Mouse (Mus musculus) intestine, embryonic 14.5 days (tissue): ENCODE data around the gene Cobll1. TPM values are rescaled to one million over a fixed set of nuclear protein-coding genes. Genes with fewer than 3 reads are reported as not detected.
A peak's percentile ranks its signal among the peaks of the same experiment; 100 is the strongest.

Source experiments
- ATAC-seq: fragments of 200-750 bp; cut with Nextera tagmentation; replicated peaks from 2 replicates; pipeline ENCODE4 v1.8.0; 2017; ENCODE audit warnings: low read depth, moderate number of reproducible peaks, moderate TSS enrichment, moderate library complexity; ENCODE audit not compliant: low FRiP score, low TSS enrichment
- DNase-seq: peaks from one replicate; pipeline ENCODE4 v3.0.0-alpha.2; 2018; ENCODE audit warnings: low spot score
- H3K27ac ChIP-seq: fragments of 300-500 bp; sonication (generic); 2 replicates; pipeline ENCODE4 v1.5.1; 2014; ENCODE audit warnings: low read depth, mild to moderate bottlenecking, control low read depth
- H3K27me3 ChIP-seq: fragments of 300-500 bp; sonication (generic); replicated peaks from 2 replicates; pipeline ENCODE4 v1.6.1; 2014; ENCODE audit warnings: low read length, control low read depth; ENCODE audit not compliant: control insufficient read depth, insufficient read depth
- H3K36me3 ChIP-seq: fragments of 300-500 bp; sonication (generic); 2 replicates; pipeline ENCODE4 v1.6.1; 2014; ENCODE audit warnings: low read length, control low read depth; ENCODE audit not compliant: control insufficient read depth, insufficient read depth
- H3K4me1 ChIP-seq: fragments of 300-500 bp; sonication (generic); replicated peaks from 2 replicates; pipeline ENCODE4 v1.6.1; 2014; ENCODE audit warnings: low read length, control low read depth, mixed read lengths; ENCODE audit not compliant: control insufficient read depth, insufficient read depth
- H3K4me2 ChIP-seq: fragments of 300-500 bp; sonication (generic); 2 replicates; pipeline ENCODE4 v1.6.1; 2014; ENCODE audit warnings: low read length
- H3K4me3 ChIP-seq: fragments of 300-500 bp; sonication (generic); 2 replicates; pipeline ENCODE4 v1.5.1; 2014; ENCODE audit warnings: low read depth, low read length, control low read depth, mixed read lengths
- H3K9ac ChIP-seq: fragments of 300-500 bp; sonication (generic); 2 replicates; pipeline ENCODE4 v1.6.1; 2014; ENCODE audit warnings: mild to moderate bottlenecking, low read length
- H3K9me3 ChIP-seq: fragments of 300-500 bp; sonication (generic); 2 replicates; pipeline ENCODE4 v1.6.1; 2016; ENCODE audit warnings: low read length, control low read depth; ENCODE audit not compliant: control insufficient read depth
- WGBS: fragments of 180-500 bp; shearing (Covaris S2); extraction: QIAGEN DNeasy Blood & Tissue Kit; methylation state at CpG from one replicate; pipeline ENCODE4 v1.1.7; 2014; 5-methylcytosine and 5-hydroxymethylcytosine counted together
- polyA plus RNA-seq: library from polyadenylated mRNA; unstranded; fragments of >200 nt; fragmentation: Nextera tagmentation; extraction: Ambion mirVana; gene quantifications from 2 replicates; pipeline ENCODE4 v1.2.1, GENCODE M21; 2014

The Cobll1 gene
- polyA plus RNA-seq, 1 experiment from 2014 or later: 19.9 TPM

GRCm38 (mm10) chr2:65121012-65121411, 118.2 kb downstream of the Cobll1 start:
- no peak overlapping the region for H3K27ac ChIP-seq
- H3K4me3 ChIP-seq: no peak overlapping the region
- WGBS: 73% methylated on average over 3 of the region's 3 CpGs
- no peaks in the 10 kb centered on the region for H3K9me3 ChIP-seq
- H3K4me1 ChIP-seq: no peaks in the 10 kb centered on the region
- DNase-seq (no peak), ATAC-seq (no peak)
- H3K4me2 ChIP-seq: no peak overlapping the region
- no peak overlapping the region for H3K9ac ChIP-seq
- no peaks in the 10 kb centered on the region for H3K27me3 ChIP-seq
- H3K36me3 ChIP-seq: peaks cover 7% of the 10 kb centered on the region; the same call in 1 of the 2 replicates

- no peaks in the 10 kb centered on the region for H3K9me3 ChIP-seq
- no peak overlapping the region for H3K4me3 ChIP-seq
- no peak overlapping the region for H3K4me2 ChIP-seq
- no peaks in the 10 kb centered on the region for H3K27me3 ChIP-seq
- H3K27ac ChIP-seq: no peak overlapping the region
- H3K36me3 ChIP-seq: no peaks in the 10 kb centered on the region
- ATAC-seq (no peak), DNase-seq (no peak)
- WGBS: 62% methylated on average over 2 of the region's 2 CpGs
- H3K4me1 ChIP-seq: no peaks in the 10 kb centered on the region
- H3K9ac ChIP-seq: no peak overlapping the region
These were observed 119.1 kb downstream of the Cobll1 start for GRCm38 (mm10) chr2:65120112-65120511.

GRCm38 (mm10) chr2:65119667-65120066, 119.5 kb downstream of the Cobll1 start:
- Histone ChIP-seq H3K9me3 (no peaks in the 10 kb centered on the region), H3K36me3 (no peaks in the 10 kb centered on the region), H3K27ac (no peak overlapping the region), H3K27me3 (no peaks in the 10 kb centered on the region), H3K4me3 (no peak overlapping the region), H3K9ac (no peak overlapping the region), H3K4me2 (no peak overlapping the region), H3K4me1 (no peaks in the 10 kb centered on the region)
- 66% methylated on average over 8 of the region's 8 CpGs for WGBS
- ATAC-seq (no peak), DNase-seq (no peak)

- DNase-seq (no peak), ATAC-seq (no peak)
- Histone ChIP-seq H3K4me3 (no peak overlapping the region), H3K4me2 (no peak overlapping the region), H3K27me3 (no peaks in the 10 kb centered on the region), H3K9me3 (no peaks in the 10 kb centered on the region), H3K9ac (no peak overlapping the region), H3K4me1 (no peaks in the 10 kb centered on the region), H3K36me3 (no peaks in the 10 kb centered on the region), H3K27ac (no peak overlapping the region)
- WGBS: 87% methylated on average over 2 of the region's 2 CpGs
These were observed 120.1 kb downstream of the Cobll1 start for GRCm38 (mm10) chr2:65119076-65119475.

DNA sequence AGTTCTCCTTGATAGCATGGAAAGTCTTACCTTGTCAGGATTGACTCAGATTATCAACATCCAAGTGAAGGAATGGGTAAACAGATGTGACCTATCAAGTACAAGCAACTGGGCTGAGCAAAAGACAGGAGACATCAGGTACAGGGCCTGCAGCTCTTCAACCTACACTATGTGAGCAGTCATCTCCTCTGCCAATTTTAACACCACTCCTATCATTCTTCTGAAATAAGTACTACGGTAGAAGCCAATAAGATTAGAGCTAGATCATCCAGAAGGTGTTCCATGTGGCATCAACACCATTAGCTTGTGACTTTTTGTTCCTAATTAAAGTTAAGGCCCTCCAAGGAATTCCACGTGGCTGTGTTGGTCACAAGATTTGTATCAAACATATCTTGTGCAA, 121.3 kb downstream of the Cobll1 start:
- Histone ChIP-seq H3K27ac (no peak overlapping the region), H3K9me3 (no peaks in the 10 kb centered on the region)

GRCm38 (mm10) chr2:65116428-65117125, 122.6 kb downstream of the Cobll1 start:
- Histone ChIP-seq H3K4me1 (no peaks in the 10 kb centered on the region), H3K9ac (no peak overlapping the region), H3K27me3 (no peaks in the 10 kb centered on the region), H3K36me3 (no peaks in the 10 kb centered on the region), H3K27ac (peak overlapping the region; percentile 4), H3K4me2 (peak overlapping the region; percentile 11; the same call in 1 of the 2 replicates), H3K9me3 (no peaks in the 10 kb centered on the region), H3K4me3 (no peak overlapping the region)
- 68% methylated on average over 2 of the region's 2 CpGs for WGBS
- ATAC-seq: peak; percentile 91
- no peak for DNase-seq

More for the DNA sequence above, 121.3 kb downstream of the Cobll1 start:
- H3K4me2 ChIP-seq: no peak overlapping the region
- H3K36me3 ChIP-seq: no peaks in the 10 kb centered on the region
- DNase-seq (no peak), ATAC-seq (no peak)
- WGBS: 91% methylated on average over 2 of the region's 2 CpGs
- no peaks in the 10 kb centered on the region for H3K27me3 ChIP-seq
- no peak overlapping the region for H3K4me3 ChIP-seq
- H3K4me1 ChIP-seq: no peaks in the 10 kb centered on the region
- H3K9ac ChIP-seq: no peak overlapping the region

- H3K27ac ChIP-seq: no peak overlapping the region
- no peak for DNase-seq
- 81% methylated on average over 4 of the region's 4 CpGs for WGBS
These were observed 126.0 kb downstream of the Cobll1 start for GRCm38 (mm10) chr2:65113191-65113590.

GRCm38 (mm10) chr2:65104569-65104968, 134.6 kb downstream of the Cobll1 start:
- Histone ChIP-seq H3K9ac (no peak overlapping the region), H3K27me3 (no peaks in the 10 kb centered on the region), H3K36me3 (peaks cover 36% of the 10 kb centered on the region), H3K4me1 (no peaks in the 10 kb centered on the region), H3K4me3 (no peak overlapping the region), H3K4me2 (no peak overlapping the region), H3K9me3 (no peaks in the 10 kb centered on the region), H3K27ac (no peak overlapping the region)
- no peak for DNase-seq
- no peak for ATAC-seq
- 89% methylated on average over 6 of the region's 6 CpGs for WGBS

More at GRCm38 (mm10) chr2:65113191-65113590, 126.0 kb downstream of the Cobll1 start:
- no peaks in the 10 kb centered on the region for H3K27me3 ChIP-seq
- no peak overlapping the region for H3K9ac ChIP-seq
- no peaks in the 10 kb centered on the region for H3K4me1 ChIP-seq
- no peaks in the 10 kb centered on the region for H3K36me3 ChIP-seq
- H3K4me2 ChIP-seq: no peak overlapping the region
- H3K9me3 ChIP-seq: no peaks in the 10 kb centered on the region
- ATAC-seq: no peak
- no peak overlapping the region for H3K4me3 ChIP-seq

DNA sequence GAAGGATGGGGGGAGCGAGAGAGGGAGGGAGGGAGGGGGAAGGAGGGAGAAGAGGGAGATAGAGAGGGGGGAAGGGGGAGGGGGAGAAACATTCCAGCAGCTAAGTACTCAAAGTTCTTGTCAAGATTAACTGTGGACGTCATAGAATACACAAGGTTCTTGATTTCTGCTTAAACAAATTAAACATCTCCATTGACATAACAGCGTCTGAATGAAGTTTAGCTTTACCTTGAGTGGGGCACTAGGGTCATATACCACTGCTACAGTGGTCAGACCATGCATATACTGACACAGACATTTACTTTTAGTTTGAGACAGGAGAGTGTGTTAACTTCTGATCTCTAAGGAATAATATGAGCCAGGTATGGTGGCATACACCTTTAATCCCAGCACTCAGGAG, 135.4 kb downstream of the Cobll1 start:
- no peak overlapping the region for H3K27ac ChIP-seq
- H3K36me3 ChIP-seq: peaks cover 41% of the 10 kb centered on the region
- H3K4me1 ChIP-seq: no peaks in the 10 kb centered on the region
- ATAC-seq: no peak
- H3K9ac ChIP-seq: no peak overlapping the region
- H3K4me3 ChIP-seq: no peak overlapping the region
- H3K4me2 ChIP-seq: no peak overlapping the region
- no peaks in the 10 kb centered on the region for H3K9me3 ChIP-seq
- WGBS: 43% methylated on average over 3 of the region's 3 CpGs
- H3K27me3 ChIP-seq: no peaks in the 10 kb centered on the region
- DNase-seq: no peak
